Mouse (Mus musculus) heart, embryonic 16.5 days (tissue): ENCODE measurements around the gene Slc16a4. TPM values are rescaled to one million over a fixed set of nuclear protein-coding genes. Genes with fewer than 3 reads are reported as not detected.

ENCODE experiments used
- ATAC-seq: fragments of 200-750 bp; cut with Nextera tagmentation; replicated peaks from 2 replicates; pipeline ENCODE4 v1.8.0; 2017; ENCODE audit warnings: moderate number of reproducible peaks; ENCODE audit not compliant: insufficient read depth, low FRiP score; ENCODE audit errors: extremely low read depth
- H3K27ac ChIP-seq: fragments of 300-500 bp; sonication (generic); 2 replicates; pipeline ENCODE4 v1.5.1; 2014; ENCODE audit warnings: mild to moderate bottlenecking, low read length, control low read depth, moderate library complexity
- H3K27me3 ChIP-seq: fragments of 300-500 bp; sonication (generic); 2 replicates; pipeline ENCODE4 v1.6.1; 2014; ENCODE audit warnings: low read length, mixed read lengths; ENCODE audit not compliant: control insufficient read depth, insufficient read depth
- H3K36me3 ChIP-seq: fragments of 300-500 bp; sonication (generic); 2 replicates; pipeline ENCODE4 v1.6.1; 2014; ENCODE audit not compliant: control insufficient read depth, insufficient read depth
- H3K4me1 ChIP-seq: fragments of 300-500 bp; sonication (generic); 2 replicates; pipeline ENCODE4 v1.6.1; 2014; ENCODE audit warnings: low read length, mixed read lengths; ENCODE audit not compliant: control insufficient read depth, insufficient read depth
- H3K4me2 ChIP-seq: fragments of 300-500 bp; sonication (generic); 2 replicates; pipeline ENCODE4 v1.6.1; 2014; ENCODE audit warnings: low read depth, mild to moderate bottlenecking, control low read depth, low read length
- H3K4me3 ChIP-seq: fragments of 300-500 bp; sonication (generic); 2 replicates; pipeline ENCODE4 v1.5.1; 2014; ENCODE audit warnings: mild to moderate bottlenecking, control low read depth, low read length
- H3K9ac ChIP-seq: fragments of 300-500 bp; sonication (generic); 2 replicates; pipeline ENCODE4 v1.6.1; 2014; ENCODE audit warnings: low read length, control low read depth
- H3K9me3 ChIP-seq: fragments of 300-500 bp; sonication (generic); replicated peaks from 2 replicates; pipeline ENCODE4 v1.6.1; 2016; ENCODE audit warnings: low read length; ENCODE audit not compliant: control insufficient read depth
- WGBS: fragments of 180-500 bp; shearing (Covaris S2); extraction: QIAGEN DNeasy Blood & Tissue Kit; methylation state at CpG from one replicate; pipeline ENCODE4 v1.1.7; 2014; 5-methylcytosine and 5-hydroxymethylcytosine counted together
- polyA plus RNA-seq: library from polyadenylated mRNA; unstranded; fragments of >200 nt; fragmentation: Nextera tagmentation; extraction: Ambion mirVana; gene quantifications from 2 replicates; pipeline ENCODE4 v1.2.1, GENCODE M21; 2015

Gene Slc16a4
- polyA plus RNA-seq, 1 experiment from 2014 or later: 1.2 TPM

GRCm38 (mm10) chr3:107345033-107345725, 54.1 kb downstream of the Slc16a4 start:
- WGBS: 37% methylated on average over 3 of the region's 3 CpGs
- Histone ChIP-seq H3K4me2 (no peak overlapping the region), H3K27ac (no peak overlapping the region), H3K36me3 (no peaks in the 10 kb centered on the region), H3K4me1 (no peaks in the 10 kb centered on the region), H3K4me3 (no peak overlapping the region), H3K9me3 (no peaks in the 10 kb centered on the region), H3K9ac (no peak overlapping the region), H3K27me3 (no peaks in the 10 kb centered on the region)
- ATAC-seq: no peak

GRCm38 (mm10) chr3:107349006-107349405, 58.0 kb downstream of the Slc16a4 start:
- Histone ChIP-seq H3K4me1 (no peaks in the 10 kb centered on the region), H3K4me2 (no peak overlapping the region), H3K36me3 (no peaks in the 10 kb centered on the region), H3K9ac (no peak overlapping the region), H3K27me3 (no peaks in the 10 kb centered on the region), H3K4me3 (no peak overlapping the region), H3K9me3 (no peaks in the 10 kb centered on the region), H3K27ac (no peak overlapping the region)
- WGBS: 68% methylated on average over 3 of the region's 3 CpGs
- ATAC-seq: no peak

DNA sequence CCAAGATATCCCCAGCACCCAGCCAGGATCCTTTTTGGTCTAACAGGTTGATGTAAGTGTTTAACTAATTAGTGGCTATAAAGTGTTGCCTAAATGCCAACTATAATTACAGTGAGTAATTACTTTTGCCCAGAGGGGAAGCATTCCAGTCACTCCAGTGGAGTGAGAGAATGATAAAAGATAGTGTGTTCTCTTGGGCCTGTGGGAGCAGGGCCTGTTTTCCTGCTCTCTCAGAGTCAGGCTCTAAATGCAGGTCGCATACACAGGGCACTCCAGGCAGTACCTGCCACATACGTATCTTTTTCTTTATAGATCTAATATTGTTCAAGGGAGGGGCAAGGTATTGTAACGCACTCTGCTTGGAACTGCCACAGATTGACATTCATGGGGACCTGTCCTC, 60.7 kb downstream of the Slc16a4 start:
- Histone ChIP-seq H3K4me1 (no peaks in the 10 kb centered on the region; the same call in 1 of the 2 replicates), H3K9ac (no peak overlapping the region), H3K4me3 (no peak overlapping the region), H3K4me2 (no peak overlapping the region), H3K9me3 (no peaks in the 10 kb centered on the region), H3K27me3 (no peaks in the 10 kb centered on the region), H3K36me3 (no peaks in the 10 kb centered on the region), H3K27ac (no peak overlapping the region)
- WGBS: 50% methylated on average over 3 of the region's 3 CpGs
- no peak for ATAC-seq

DNA sequence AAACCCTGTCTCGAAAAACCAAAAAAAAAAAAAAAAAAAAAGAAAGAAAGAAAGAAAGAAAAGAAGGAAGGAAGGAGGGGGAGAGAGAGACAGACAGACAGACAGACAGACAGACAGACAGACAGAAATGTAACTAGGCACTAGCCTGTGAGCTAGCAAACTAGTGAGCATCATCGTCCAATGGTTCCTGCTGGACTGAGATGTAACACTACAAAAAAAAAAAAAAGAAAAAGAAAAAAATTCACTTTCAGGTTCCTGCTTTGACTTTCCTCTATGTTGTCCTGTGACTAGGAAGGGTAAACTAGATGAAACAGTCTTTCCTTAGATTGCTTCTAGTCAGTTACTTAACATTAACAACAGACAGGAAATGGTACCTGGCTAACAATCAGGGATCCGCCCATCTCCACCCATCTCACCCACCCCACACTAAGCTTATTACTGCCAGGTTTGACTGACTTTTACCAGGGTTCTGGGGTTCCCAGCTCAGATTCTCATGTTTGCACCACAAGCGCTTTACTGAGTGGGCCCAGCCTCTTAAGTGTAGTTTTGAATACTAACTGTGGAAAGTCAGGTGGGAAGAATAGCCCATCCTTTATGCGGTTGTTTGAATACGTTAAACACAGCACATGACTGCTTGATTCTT, 64.7 kb downstream of the Slc16a4 start:
- no peak for ATAC-seq
- Histone ChIP-seq H3K4me3 (no peak overlapping the region), H3K27me3 (peaks cover 6% of the 10 kb centered on the region; the same call in 1 of the 2 replicates), H3K36me3 (no peaks in the 10 kb centered on the region), H3K9me3 (no peaks in the 10 kb centered on the region), H3K27ac (no peak overlapping the region), H3K9ac (no peak overlapping the region), H3K4me1 (no peaks in the 10 kb centered on the region; the same call in 1 of the 2 replicates), H3K4me2 (no peak overlapping the region)
- WGBS: 86% methylated on average over 6 of the region's 6 CpGs

GRCm38 (mm10) chr3:107356964-107357441, 66.0 kb downstream of the Slc16a4 start:
- ATAC-seq: peak; percentile 86
- no peaks in the 10 kb centered on the region; the same call in 1 of the 2 replicates for H3K4me1 ChIP-seq
- peaks cover 6% of the 10 kb centered on the region; the same call in 1 of the 2 replicates for H3K27me3 ChIP-seq
- no peaks in the 10 kb centered on the region for H3K36me3 ChIP-seq
- no peaks in the 10 kb centered on the region for H3K9me3 ChIP-seq
- H3K9ac ChIP-seq: peak overlapping the region; percentile 67
- peak overlapping the region; percentile 21 for H3K4me3 ChIP-seq
- H3K4me2 ChIP-seq: peak overlapping the region; percentile 59
- H3K27ac ChIP-seq: no peak overlapping the region
- 3% methylated on average over 10 of the region's 11 CpGs for WGBS

- Histone ChIP-seq H3K36me3 (no peaks in the 10 kb centered on the region), H3K4me3 (no peak overlapping the region), H3K4me2 (no peak overlapping the region), H3K4me1 (no peaks in the 10 kb centered on the region; the same call in 1 of the 2 replicates), H3K9ac (no peak overlapping the region), H3K27me3 (peaks cover 6% of the 10 kb centered on the region; the same call in 1 of the 2 replicates), H3K27ac (no peak overlapping the region), H3K9me3 (no peaks in the 10 kb centered on the region)
- 65% methylated on average over 3 of the region's 3 CpGs for WGBS
- no peak for ATAC-seq
Measured at GRCm38 (mm10) chr3:107357700-107358234, 66.7 kb downstream of the Slc16a4 start.

- Histone ChIP-seq H3K4me3 (no peak overlapping the region), H3K4me1 (no peaks in the 10 kb centered on the region; the same call in 1 of the 2 replicates), H3K27ac (no peak overlapping the region), H3K36me3 (no peaks in the 10 kb centered on the region), H3K27me3 (peaks cover 6% of the 10 kb centered on the region; the same call in 1 of the 2 replicates), H3K4me2 (no peak overlapping the region), H3K9ac (no peak overlapping the region), H3K9me3 (no peaks in the 10 kb centered on the region)
- 51% methylated on average over 4 of the region's 4 CpGs for WGBS
- ATAC-seq: no peak
Measured at GRCm38 (mm10) chr3:107360341-107360740, 69.3 kb downstream of the Slc16a4 start.
